Mouse (Mus musculus) kidney, postnatal 0 days (tissue): ENCODE measurements around the gene Cyp4v3. TPM values are rescaled to one million over a fixed set of nuclear protein-coding genes. Genes with fewer than 3 reads are reported as not detected.

Experiments
- ATAC-seq: fragments of 200-750 bp; cut with Nextera tagmentation; replicated peaks from 2 replicates; pipeline ENCODE4 v1.8.0; 2017; ENCODE audit warnings: low read depth, moderate number of reproducible peaks, moderate TSS enrichment, moderate library complexity; ENCODE audit not compliant: low FRiP score
- DNase-seq: peaks from one replicate; pipeline ENCODE4 v3.0.0-alpha.2; 2016; ENCODE audit warnings: low spot score
- H3K27ac ChIP-seq: fragments of 300-500 bp; sonication (generic); 2 replicates; pipeline ENCODE4 v1.5.1; 2014; ENCODE audit warnings: mild to moderate bottlenecking
- H3K27me3 ChIP-seq: fragments of 300-500 bp; sonication (generic); 2 replicates; pipeline ENCODE4 v1.6.1; 2014; ENCODE audit warnings: low read length, mixed read lengths; ENCODE audit not compliant: insufficient read depth
- H3K36me3 ChIP-seq: fragments of 300-500 bp; sonication (generic); 2 replicates; pipeline ENCODE4 v1.6.1; 2014; ENCODE audit warnings: low read length, mixed read lengths; ENCODE audit not compliant: insufficient read depth
- H3K4me1 ChIP-seq: fragments of 300-500 bp; sonication (generic); replicated peaks from 2 replicates; pipeline ENCODE4 v1.6.1; 2014; ENCODE audit warnings: antibody characterized with exemption, low read length, mixed read lengths; ENCODE audit not compliant: insufficient read depth
- H3K4me2 ChIP-seq: fragments of 300-500 bp; sonication (generic); 2 replicates; pipeline ENCODE4 v1.6.1; 2014; ENCODE audit warnings: mild to moderate bottlenecking, low read length, moderate library complexity, mixed read lengths
- H3K4me3 ChIP-seq: fragments of 300-500 bp; sonication (generic); replicated peaks from 2 replicates; pipeline ENCODE4 v1.5.1; 2014; ENCODE audit warnings: low read depth, low read length
- H3K9ac ChIP-seq: fragments of 300-500 bp; sonication (generic); 2 replicates; pipeline ENCODE4 v1.6.1; 2014; ENCODE audit warnings: low read depth, low read length
- H3K9me3 ChIP-seq: fragments of 300-500 bp; sonication (generic); replicated peaks from 2 replicates; pipeline ENCODE4 v1.6.1; 2016; ENCODE audit warnings: low read length, inconsistent platforms, mixed read lengths
- CTCF ChIP-seq: IDR thresholded peaks from 2 replicates; pipeline ENCODE4 v1.5.1; 2016; ENCODE audit warnings: antibody characterized with exemption, low read depth, mild to moderate bottlenecking, moderate library complexity
- WGBS: fragments of 180-500 bp; shearing (Covaris S2); extraction: QIAGEN DNeasy Blood & Tissue Kit; methylation state at CpG from one replicate; pipeline ENCODE4 v1.1.7; 2014; 5-methylcytosine and 5-hydroxymethylcytosine counted together
- polyA plus RNA-seq: library from polyadenylated mRNA; unstranded; fragments of >200 nt; fragmentation: Nextera tagmentation; extraction: Ambion mirVana; gene quantifications from 2 replicates; pipeline ENCODE4 v1.2.1, GENCODE M21; 2015

Gene Cyp4v3
- polyA plus RNA-seq, 1 experiment from 2014 or later = 3.9 TPM

- Histone ChIP-seq H3K4me1 (no peaks in the 10 kb centered on the region), H3K4me3 (no peak overlapping the region), H3K27me3 (no peaks in the 10 kb centered on the region), H3K36me3 (no peaks in the 10 kb centered on the region), H3K4me2 (no peak overlapping the region), H3K27ac (no peak overlapping the region), H3K9me3 (no peaks in the 10 kb centered on the region), H3K9ac (no peak overlapping the region)
- ATAC-seq (no peak), DNase-seq (no peak)
- TF ChIP-seq CTCF = no peak
- 59% methylated on average over 8 of the region's 8 CpGs for WGBS
These were observed 74.6 kb downstream of the Cyp4v3 start for GRCm38 (mm10) chr8:45258421-45258820.

DNA sequence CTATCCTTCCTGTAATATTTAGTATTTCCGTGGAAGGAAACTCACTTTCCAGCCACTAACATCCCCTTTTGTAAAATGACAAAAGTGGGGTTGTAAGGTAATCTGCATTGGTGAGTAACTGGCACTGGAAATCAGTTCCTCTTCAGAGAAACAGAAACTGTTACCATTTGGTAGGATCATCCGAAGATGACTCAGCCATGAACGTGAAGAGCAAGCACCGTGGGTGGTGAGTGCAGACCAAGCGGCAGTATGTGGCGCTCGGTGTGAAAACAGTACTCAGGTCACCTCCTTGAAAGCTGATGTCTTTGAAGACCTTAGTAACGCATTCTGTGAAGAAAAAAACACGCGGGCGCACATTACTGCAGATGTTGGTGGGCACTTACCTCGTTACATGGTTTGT is 78.0 kb downstream of the Cyp4v3 start:
- Histone ChIP-seq H3K27ac (no peak overlapping the region), H3K9ac (no peak overlapping the region), H3K27me3 (no peaks in the 10 kb centered on the region), H3K4me3 (no peak overlapping the region), H3K36me3 (no peaks in the 10 kb centered on the region), H3K4me1 (no peaks in the 10 kb centered on the region), H3K4me2 (no peak overlapping the region), H3K9me3 (no peaks in the 10 kb centered on the region)
- no peak for TF ChIP-seq CTCF
- ATAC-seq (no peak), DNase-seq (no peak)
- 55% methylated on average over 12 of the region's 12 CpGs for WGBS

Other genes starting within 250 kb of the Cyp4v3 start
- not detected in 2 replicates for gene F11, start 71.2 kb downstream of the Cyp4v3 start, polyA plus RNA-seq
- gene Klkb1, start 38.4 kb downstream of the Cyp4v3 start, polyA plus RNA-seq = 0.06 and 0.08 TPM in 2 replicates
- gene Gm45753, start 24.8 kb downstream of the Cyp4v3 start, polyA plus RNA-seq = 0.43 and 0.71 TPM in 2 replicates
- 52.3 and 57.8 TPM in 2 replicates for gene Fam149a, start 49.1 kb upstream of the Cyp4v3 start, polyA plus RNA-seq
- gene Tlr3, start 77.9 kb upstream of the Cyp4v3 start, polyA plus RNA-seq = 4.6 and 4.7 TPM in 2 replicates
- gene Sorbs2, start 174.6 kb upstream of the Cyp4v3 start, polyA plus RNA-seq = 41.6 and 45.5 TPM in 2 replicates